Mouse (Mus musculus): ENCODE data around the gene Enpp3. TPM values are rescaled to one million over a fixed set of nuclear protein-coding genes. Genes with fewer than 3 reads are reported as not detected.

Enpp3 gene
- under 1 TPM; 0.35 to 0.46 TPM for total RNA-seq (2023)

DNA sequence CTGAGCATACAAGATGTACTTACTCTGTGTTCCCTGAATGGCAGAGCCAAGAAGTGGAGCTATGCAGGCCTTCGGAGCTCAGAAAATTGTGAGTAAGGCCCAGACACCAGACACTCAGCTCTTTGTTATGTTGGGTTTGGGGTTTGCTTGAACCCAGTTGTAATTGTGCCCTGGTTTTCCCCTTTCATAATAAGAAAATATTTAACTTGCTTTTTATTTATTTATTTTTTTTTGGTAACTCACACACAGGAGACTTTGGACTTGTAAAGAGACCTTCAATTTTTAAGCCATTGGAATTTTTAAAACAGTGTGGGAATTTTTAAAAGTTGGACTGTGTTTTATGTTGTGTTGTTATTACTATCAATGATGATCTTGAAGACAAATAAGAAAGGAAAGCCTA, at the start of gene Enpp3:
TSS of gene Enpp3 (minus strand) at position 148 of the 400 bp plus-strand sequence.

GRCm38 (mm10) chr10:24869760-24870290, 27.2 kb upstream of the Enpp3 start, which contains the start of gene Med23:
Gene Med23 (plus strand): TSS chr10:24869986.

Other genes with a start within 250 kb of the Enpp3 start
- gene Ccn2, start 247.4 kb downstream of the Enpp3 start, total RNA-seq (2023) = under 1 TPM in 1 of 2 experiments, not detected in 1; 0.83 TPM
- under 1 TPM; 0.44 to 0.48 TPM for gene Enpp1, start 130.7 kb downstream of the Enpp3 start, total RNA-seq (2023)
- 10 to 100 TPM; 18.2 to 22.1 TPM for gene Med23, start 27.2 kb upstream of the Enpp3 start, total RNA-seq (2023)
- gene Arg1, start 84.7 kb upstream of the Enpp3 start, total RNA-seq (2023) = under 1 TPM in 1 of 2 experiments, not detected in 1; 0.22 TPM

Data from neutrophil, adult 83 days (primary cell).